Mouse (Mus musculus): ENCODE data around the gene Mtmr12.

DNA sequence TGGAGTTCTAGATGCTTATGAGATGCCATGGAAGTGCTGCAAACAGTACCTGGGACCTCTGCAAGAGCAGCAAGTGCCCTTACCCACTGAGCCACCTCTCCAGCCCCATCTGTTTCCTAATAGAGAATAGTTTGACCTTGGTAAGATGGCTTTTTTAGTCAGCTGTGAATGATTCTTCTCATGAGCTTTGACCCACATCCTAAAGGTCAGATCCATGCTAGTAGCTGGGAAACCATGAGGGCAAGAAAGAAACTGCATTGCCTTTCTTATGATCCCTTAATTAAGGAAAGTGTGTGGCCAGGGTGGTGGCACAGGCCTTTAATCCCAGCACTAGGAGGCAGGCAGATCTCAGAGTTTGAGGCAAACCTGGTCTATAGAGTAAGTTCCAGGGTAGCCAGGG is 3.0 kb upstream of the Mtmr12 start:
- TF ChIP-seq CTCF (conservative IDR thresholded peaks at IDR 0.05; ENCODE audit: low read length), result no peak
- TF ChIP-seq POU5F1 (IDR thresholded peaks at IDR 0.05; ENCODE audit: borderline replicate concordance, low read length), result no peak

Data from E14TG2a.4 (cell line).